Mouse (Mus musculus) heart, postnatal 0 days (tissue): Measurements from ENCODE around the gene Lsm11. TPM values are rescaled to one million over a fixed set of nuclear protein-coding genes. Genes with fewer than 3 reads are reported as not detected.

ENCODE experiments used
- ATAC-seq: fragments of 200-750 bp; cut with Nextera tagmentation; 2 replicates; pipeline ENCODE4 v1.8.0; 2017; ENCODE audit warnings: low read depth, moderate number of reproducible peaks, moderate library complexity; ENCODE audit not compliant: insufficient read depth
- DNase-seq: peaks from one replicate; pipeline ENCODE4 v3.0.0-alpha.2; 2016; ENCODE audit warnings: low spot score
- H3K27ac ChIP-seq: fragments of 300-500 bp; sonication (generic); 2 replicates; pipeline ENCODE4 v1.5.1; 2014; ENCODE audit warnings: low read depth, mild to moderate bottlenecking
- H3K27me3 ChIP-seq: fragments of 300-500 bp; sonication (generic); 2 replicates; pipeline ENCODE4 v1.6.1; 2014; ENCODE audit warnings: low read length, mixed read lengths; ENCODE audit not compliant: control insufficient read depth, insufficient read depth
- H3K36me3 ChIP-seq: fragments of 300-500 bp; sonication (generic); replicated peaks from 2 replicates; pipeline ENCODE4 v1.6.1; 2014; ENCODE audit warnings: low read length, mixed read lengths; ENCODE audit not compliant: control insufficient read depth, insufficient read depth
- H3K4me1 ChIP-seq: fragments of 300-500 bp; sonication (generic); 2 replicates; pipeline ENCODE4 v1.6.1; 2014; ENCODE audit warnings: antibody characterized with exemption; ENCODE audit not compliant: control insufficient read depth, insufficient read depth
- H3K4me2 ChIP-seq: fragments of 300-500 bp; sonication (generic); 2 replicates; pipeline ENCODE4 v1.6.1; 2014; ENCODE audit warnings: low read depth, mild to moderate bottlenecking, low read length, moderate library complexity
- H3K4me3 ChIP-seq: fragments of 300-500 bp; sonication (generic); 2 replicates; pipeline ENCODE4 v1.5.1; 2014; ENCODE audit warnings: low read depth, low read length
- H3K9ac ChIP-seq: fragments of 300-500 bp; sonication (generic); replicated peaks from 2 replicates; pipeline ENCODE4 v1.6.1; 2014; ENCODE audit warnings: low read depth, low read length, mixed read lengths
- H3K9me3 ChIP-seq: fragments of 300-500 bp; sonication (generic); replicated peaks from 2 replicates; pipeline ENCODE4 v1.6.1; 2016; ENCODE audit warnings: low read length; ENCODE audit not compliant: control insufficient read depth
- CTCF ChIP-seq: IDR thresholded peaks from 2 replicates; pipeline ENCODE4 v1.5.1; 2016; ENCODE audit warnings: antibody characterized with exemption, control low read depth, low read depth
- EP300 ChIP-seq: IDR thresholded peaks from 2 replicates; pipeline ENCODE4 v1.6.1; 2016; ENCODE audit warnings: antibody characterized with exemption, low read depth
- WGBS: fragments of 180-500 bp; shearing (Covaris S2); extraction: QIAGEN DNeasy Blood & Tissue Kit; methylation state at CpG from one replicate; pipeline ENCODE4 v1.1.7; 2014; 5-methylcytosine and 5-hydroxymethylcytosine counted together
- polyA plus RNA-seq: library from polyadenylated mRNA; unstranded; fragments of >200 nt; fragmentation: Nextera tagmentation; extraction: Ambion mirVana; gene quantifications from 2 replicates; pipeline ENCODE4 v1.2.1, GENCODE M21; 2015
- total RNA-seq: library from RNA; depleted of rRNA; stranded (reverse); fragments of >200 nt; gene quantifications from 2 replicates; pipeline ENCODE4 v1.2.3, GENCODE M21; 2014; ENCODE audit warnings: low replicate concordance; rRNA removed

The Lsm11 gene
- total RNA-seq (8.9 and 13.5 TPM in 2 replicates), polyA plus RNA-seq (3.2 and 3.4 TPM in 2 replicates)

- ATAC-seq, result peak; percentile 92
Observed at GRCm38 (mm10) chr11:45944643-45945156, at the start of gene Lsm11. Gene Lsm11 (minus strand): TSS chr11:45944935.

GRCm38 (mm10) chr11:45992087-45992486 lies 47.4 kb upstream of the Lsm11 start:
- Histone ChIP-seq H3K4me2 (peak overlapping the region; percentile 51), H3K27me3 (no peaks in the 10 kb centered on the region), H3K9me3 (no peaks in the 10 kb centered on the region), H3K4me1 (peaks cover 5% of the 10 kb centered on the region; the same call in 1 of the 2 replicates), H3K9ac (no peak overlapping the region), H3K36me3 (no peaks in the 10 kb centered on the region), H3K27ac (no peak overlapping the region), H3K4me3 (peak overlapping the region; percentile 19)
- DNase-seq, result no peak
- no peak for ATAC-seq
- TF ChIP-seq EP300 (no peak), CTCF (no peak)
- 42% methylated on average over 13 of the region's 13 CpGs for WGBS

More at GRCm38 (mm10) chr11:45944643-45945156, at the start of gene Lsm11:
- TF ChIP-seq EP300 (no peak), CTCF (peak; percentile 100)
- no peaks in the 10 kb centered on the region for H3K9me3 ChIP-seq
- H3K4me3 ChIP-seq, result peak within 1 kb of the TSS; percentile 81
- peaks cover 4% of the 10 kb centered on the region; the same call in 1 of the 2 replicates for H3K4me1 ChIP-seq
- DNase-seq, result peak; percentile 93
- peaks cover 13% of the 10 kb centered on the region for H3K36me3 ChIP-seq
- peak within 1 kb of the TSS; percentile 36 for H3K27ac ChIP-seq
- no peaks in the 10 kb centered on the region for H3K27me3 ChIP-seq
- H3K9ac ChIP-seq, result peak within 1 kb of the TSS; percentile 70
- H3K4me2 ChIP-seq, result peak within 1 kb of the TSS; percentile 97
- WGBS, result under 1% methylated on average over 52 of the region's 55 CpGs

- no peaks in the 10 kb centered on the region for H3K9me3 ChIP-seq
- no peaks in the 10 kb centered on the region for H3K36me3 ChIP-seq
- DNase-seq (peak; percentile 47), ATAC-seq (peak; percentile 51; the same call in 1 of the 2 replicates)
- peak overlapping the region; percentile 19 for H3K4me3 ChIP-seq
- TF ChIP-seq CTCF (no peak), EP300 (no peak)
- H3K27ac ChIP-seq, result no peak overlapping the region
- peaks cover 5% of the 10 kb centered on the region; the same call in 1 of the 2 replicates for H3K4me1 ChIP-seq
- WGBS, result 3% methylated on average over 16 of the region's 16 CpGs
- H3K9ac ChIP-seq, result no peak overlapping the region
- H3K4me2 ChIP-seq, result peak overlapping the region; percentile 51
- H3K27me3 ChIP-seq, result no peaks in the 10 kb centered on the region
Observed at GRCm38 (mm10) chr11:45991604-45992003, 46.9 kb upstream of the Lsm11 start.

- DNase-seq (no peak), ATAC-seq (peak; percentile 15; the same call in 1 of the 2 replicates)
- Histone ChIP-seq H3K4me3 (peak overlapping the region; percentile 66), H3K9ac (peak overlapping the region; percentile 93), H3K9me3 (peaks cover 3% of the 10 kb centered on the region; the same call in 1 of the 2 replicates), H3K36me3 (no peaks in the 10 kb centered on the region), H3K27me3 (no peaks in the 10 kb centered on the region), H3K4me1 (no peaks in the 10 kb centered on the region), H3K27ac (peak overlapping the region; percentile 70; the same call in 1 of the 2 replicates), H3K4me2 (peak overlapping the region; percentile 91)
- TF ChIP-seq EP300 (no peak), CTCF (no peak)
- WGBS, result 45% methylated on average over 19 of the region's 19 CpGs
Observed at GRCm38 (mm10) chr11:45980893-45981253, 36.1 kb upstream of the Lsm11 start.

GRCm38 (mm10) chr11:45979946-45980892 lies 35.5 kb upstream of the Lsm11 start, which contains the start of gene Sox30:
Gene Sox30 (plus strand): TSS chr11:45980310.
- peak; percentile 51 for DNase-seq
- TF ChIP-seq CTCF (no peak), EP300 (no peak)
- H3K27ac ChIP-seq, result peak within 1 kb of the TSS; percentile 70
- peak within 1 kb of the TSS; percentile 91 for H3K4me2 ChIP-seq
- H3K9me3 ChIP-seq, result peaks cover 3% of the 10 kb centered on the region; the same call in 1 of the 2 replicates
- H3K27me3 ChIP-seq, result no peaks in the 10 kb centered on the region
- H3K4me1 ChIP-seq, result no peaks in the 10 kb centered on the region
- peak within 1 kb of the TSS; percentile 93 for H3K9ac ChIP-seq
- ATAC-seq, result peak; percentile 92
- no peaks in the 10 kb centered on the region for H3K36me3 ChIP-seq
- WGBS, result 20% methylated on average over 48 of the region's 115 CpGs
- peak within 1 kb of the TSS; percentile 66 for H3K4me3 ChIP-seq
